Mouse (Mus musculus) retina, adult 2 months (tissue): ENCODE data around the gene Atp8b4.
"Not testable (repeated sequence)": the region's sequence is repeated elsewhere in the genome, so short reads cannot be mapped to it uniquely, and the experiment has no call there.

Experiments
- DNase-seq: peaks from one replicate; pipeline ENCODE4 v3.0.0-alpha.2; 2012; ENCODE audit warnings: low read depth, low spot score

The Atp8b4 gene

DNA sequence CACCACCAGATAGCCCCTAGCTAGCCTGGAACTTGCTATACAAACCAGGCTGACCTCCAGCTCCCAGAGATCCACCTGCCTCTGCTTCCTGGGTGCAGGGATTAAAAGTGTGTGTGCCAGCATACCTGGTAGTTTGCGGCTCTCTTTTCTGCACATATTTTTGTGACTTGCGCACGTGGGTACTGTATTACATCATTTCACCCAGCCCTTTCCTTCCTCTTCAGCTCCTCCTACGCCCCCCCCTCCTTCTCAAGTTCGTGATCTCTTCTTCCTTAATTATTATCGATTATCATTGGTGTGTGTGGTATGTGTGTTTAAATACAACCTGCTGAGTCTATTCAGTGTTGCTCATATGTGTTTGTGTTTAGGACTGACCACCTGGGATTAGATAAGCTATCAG, at the start of gene Atp8b4:
Gene Atp8b4 (minus strand): TSS at position 154 of the 400 bp plus-strand sequence.
- DNase-seq: no peak

DNA sequence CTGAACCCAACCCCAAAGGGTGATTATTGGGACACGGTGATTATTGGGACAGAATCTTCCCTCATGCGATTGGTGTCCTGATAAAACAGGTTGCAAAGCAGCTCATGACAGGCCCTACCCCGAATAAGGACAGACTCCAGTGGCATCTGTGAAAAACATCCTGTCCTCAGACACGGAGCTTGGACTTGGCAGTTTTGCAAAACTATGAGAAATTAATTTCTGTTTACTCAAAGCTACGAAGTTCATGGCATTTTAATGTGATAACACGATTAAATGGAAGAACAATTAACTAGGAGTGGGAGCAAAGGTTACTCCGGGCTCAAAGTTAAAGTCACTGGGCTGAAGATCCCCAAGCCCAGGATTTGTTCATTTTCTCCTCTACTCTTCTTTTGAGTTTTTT, 49.2 kb upstream of the Atp8b4 start:
- no peak for DNase-seq

DNA sequence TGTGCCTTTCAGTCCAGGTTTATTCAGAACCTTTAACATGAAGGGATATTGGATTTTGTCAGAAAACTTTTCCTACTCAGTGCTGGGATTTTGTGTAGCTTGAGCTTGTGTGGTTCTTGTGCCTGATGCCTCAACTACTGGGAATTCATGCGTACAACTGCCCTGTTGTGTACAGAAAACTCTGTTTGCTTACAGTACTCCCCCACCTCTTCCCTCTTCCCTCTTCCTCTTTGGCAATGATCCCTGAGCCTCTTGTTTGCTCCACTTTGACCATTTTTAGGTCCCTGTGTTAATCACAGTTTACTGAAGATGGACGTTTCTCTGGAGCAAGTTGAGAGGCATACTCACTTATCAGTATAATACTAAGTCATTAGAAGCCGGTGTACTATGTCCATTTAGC, 45.9 kb upstream of the Atp8b4 start:
- no peak for DNase-seq

DNA sequence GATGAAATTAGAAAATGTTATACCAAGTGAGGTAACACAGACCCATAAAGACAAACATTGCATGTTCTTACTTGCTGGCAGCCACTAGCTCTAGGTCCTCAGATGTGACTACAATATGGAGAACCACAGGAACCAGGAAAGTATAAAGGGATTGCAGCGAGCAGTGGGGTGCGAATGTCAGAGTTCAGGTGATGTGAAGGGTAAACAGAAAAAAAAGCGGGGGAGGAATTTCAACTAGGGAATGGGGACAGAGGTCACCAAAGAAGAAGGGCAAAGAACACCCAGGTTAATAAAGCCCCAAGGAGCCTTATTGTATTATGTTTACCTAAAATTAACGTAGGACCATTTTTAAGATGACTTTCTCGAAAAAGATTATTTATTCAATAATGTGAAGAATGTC, 44.8 kb upstream of the Atp8b4 start:
- no peak for DNase-seq

DNA sequence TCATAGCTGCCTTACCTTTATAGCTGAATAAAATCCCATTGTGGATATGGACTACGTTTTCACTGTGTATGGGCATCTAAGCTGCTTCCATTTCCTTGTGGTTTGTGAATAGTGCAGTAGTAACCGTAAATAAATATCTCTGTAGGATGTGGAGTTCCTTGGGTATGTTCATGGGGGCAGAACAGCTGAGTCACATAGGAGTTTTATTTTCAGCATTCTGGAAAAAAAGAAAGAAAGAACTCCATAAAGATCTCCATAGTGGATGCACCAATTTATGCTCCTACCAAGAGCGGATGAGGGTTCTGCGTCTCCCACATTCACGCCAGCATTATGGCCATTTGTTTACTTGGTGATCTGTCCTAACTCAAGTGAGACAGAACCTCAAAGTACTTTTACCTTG, 41.7 kb upstream of the Atp8b4 start:
- no peak for DNase-seq

DNA sequence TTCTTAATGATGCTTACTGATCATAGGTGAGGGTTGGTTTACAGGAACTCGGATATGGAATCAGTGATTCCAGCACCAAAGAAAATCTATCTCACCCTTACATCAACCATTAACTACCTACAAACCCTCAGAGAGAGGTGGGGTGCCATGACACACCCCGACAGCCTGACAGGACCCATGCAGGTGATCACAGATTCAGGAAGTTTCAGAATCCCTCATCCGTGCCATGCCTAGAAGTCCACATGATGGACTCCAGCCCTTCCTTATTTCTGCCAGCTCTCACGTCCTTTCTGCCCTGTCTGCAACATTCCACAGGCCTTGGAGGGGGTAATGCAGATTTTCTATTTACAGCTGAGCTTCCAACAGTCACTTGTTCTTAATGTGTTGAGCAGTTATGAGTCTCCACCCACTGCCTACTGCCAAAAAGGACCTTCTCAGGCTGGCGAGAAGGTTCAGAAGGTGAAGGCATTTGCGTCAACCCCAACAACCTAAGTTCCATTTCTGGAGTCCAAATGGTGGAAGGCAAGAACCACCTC, 40.0 kb upstream of the Atp8b4 start:
- DNase-seq: no peak

DNA sequence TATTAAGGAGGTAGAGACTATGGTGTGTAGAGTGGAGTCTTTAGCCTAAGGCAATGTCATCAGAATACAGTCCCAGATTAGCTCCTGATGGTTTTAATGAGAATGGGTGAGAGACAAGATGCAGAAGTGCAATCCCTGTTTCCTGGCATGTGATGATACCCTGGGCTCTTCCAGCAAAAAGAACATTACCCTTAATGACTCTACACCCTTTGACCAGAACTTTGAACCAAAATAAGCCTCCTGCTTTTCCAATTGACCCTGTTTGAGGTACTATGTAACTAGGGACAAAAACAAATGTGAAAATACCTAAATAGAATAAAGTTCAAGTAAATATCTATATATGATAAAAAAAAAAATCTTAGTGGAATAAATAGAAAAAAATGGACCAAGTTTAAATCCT, 37.2 kb upstream of the Atp8b4 start:
- DNase-seq: no peak

DNA sequence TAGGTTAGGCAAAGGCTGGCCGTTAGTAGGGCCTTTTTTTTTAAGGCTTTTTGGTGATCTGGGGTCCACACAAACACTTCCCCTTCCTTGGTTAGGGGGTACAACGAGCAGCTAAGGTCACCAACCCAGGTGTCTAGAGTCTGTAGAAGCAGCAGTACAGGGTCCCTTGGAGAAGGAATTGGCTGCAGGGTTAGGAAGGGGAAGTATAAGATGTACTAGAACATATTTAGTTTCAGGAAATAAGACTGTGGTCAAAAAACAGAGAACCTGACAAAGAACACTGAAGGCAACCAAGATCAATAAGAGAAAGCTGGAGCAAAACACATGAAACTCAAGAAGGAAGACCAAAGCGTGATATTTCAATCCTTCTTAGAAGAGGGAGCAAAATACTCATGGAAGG, 30.1 kb upstream of the Atp8b4 start:
- no peak for DNase-seq

DNA sequence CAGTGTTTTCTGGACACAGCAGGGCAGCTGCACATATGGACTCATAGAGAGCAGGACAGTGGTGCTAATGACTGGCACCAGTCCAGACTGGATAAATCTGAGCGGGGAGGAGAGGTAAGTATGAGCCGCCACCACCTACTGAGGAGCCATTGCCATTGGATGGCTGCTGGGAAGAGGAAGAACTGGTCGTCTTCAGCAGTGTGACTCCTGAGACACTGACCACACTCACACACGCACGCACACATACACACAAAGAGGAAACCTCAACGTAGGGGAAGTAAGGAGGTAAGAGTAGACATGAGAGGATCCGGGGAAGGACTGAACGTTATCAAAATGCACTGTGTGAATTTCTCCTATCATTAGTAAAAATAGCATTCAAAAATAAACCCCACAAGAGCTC, 27.0 kb upstream of the Atp8b4 start:
- no peak for DNase-seq

DNA sequence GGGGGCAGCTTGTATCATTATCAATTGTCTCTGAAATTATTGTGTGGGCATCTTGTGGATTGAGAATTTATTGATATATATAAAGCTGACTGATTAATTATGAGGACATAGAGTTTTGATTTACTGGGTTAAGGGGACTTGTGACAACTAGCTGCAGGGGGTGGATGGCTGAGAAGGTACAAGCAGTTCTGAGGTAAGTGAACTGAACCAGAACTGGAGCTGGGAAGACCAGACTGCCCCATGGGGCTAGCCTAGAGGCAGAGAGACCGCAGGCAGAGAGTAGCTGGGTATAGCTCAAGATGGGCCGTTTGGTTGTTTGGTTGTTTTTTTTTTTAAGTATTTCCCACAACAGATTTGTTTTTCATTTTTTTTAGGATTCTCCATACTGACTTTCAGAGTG, 23.8 kb upstream of the Atp8b4 start:
- no peak for DNase-seq

DNA sequence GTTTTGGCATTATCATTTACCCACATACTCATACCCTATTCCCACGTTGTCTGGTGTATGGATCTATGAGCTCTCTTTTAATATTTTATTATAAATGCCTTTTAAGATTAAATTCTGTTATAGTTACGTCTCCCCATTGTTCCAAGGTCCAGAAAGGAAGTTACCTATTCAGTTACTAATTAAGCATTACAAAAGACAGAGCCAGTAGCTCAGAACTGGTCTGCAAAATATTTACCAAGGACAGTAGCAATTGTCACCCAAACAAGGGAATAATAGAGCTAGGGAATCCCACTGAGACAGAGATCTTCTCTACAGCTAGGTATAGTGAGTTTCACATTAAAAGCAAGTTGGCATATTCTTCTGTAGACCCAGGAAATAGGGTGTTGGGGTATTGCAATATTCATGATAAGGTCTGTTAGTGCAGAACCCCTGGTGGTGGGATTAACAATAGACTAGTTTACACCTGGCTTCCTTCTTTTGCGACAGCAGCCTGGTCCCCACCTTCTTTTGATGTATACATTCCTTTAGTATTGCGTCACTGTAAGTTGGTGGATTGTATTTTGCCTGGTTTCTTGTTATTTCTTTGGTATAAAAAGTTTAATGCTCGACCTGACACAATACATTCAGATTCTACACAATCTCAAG, 22.7 kb upstream of the Atp8b4 start:
- not testable (repeated sequence) for DNase-seq

DNA sequence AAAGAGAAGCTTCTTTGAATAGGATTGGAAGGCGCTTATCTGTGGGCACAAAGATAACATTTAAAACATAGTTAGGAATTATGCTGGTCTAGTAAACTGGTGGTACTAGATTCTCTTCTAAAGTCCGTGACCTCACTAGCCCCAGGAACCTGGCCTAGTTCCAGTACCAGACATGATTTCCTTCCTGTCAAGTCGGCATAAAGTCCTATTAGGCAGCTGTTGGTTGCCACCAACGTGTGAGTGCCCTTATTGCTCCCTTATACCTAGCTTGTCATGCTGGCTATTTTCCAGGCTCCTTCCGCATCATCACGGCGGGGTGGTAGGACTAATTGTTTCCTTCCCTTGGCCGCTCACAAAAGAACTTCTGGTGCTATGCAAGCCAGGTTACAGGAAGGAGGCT, 21.6 kb upstream of the Atp8b4 start:
- no peak for DNase-seq

DNA sequence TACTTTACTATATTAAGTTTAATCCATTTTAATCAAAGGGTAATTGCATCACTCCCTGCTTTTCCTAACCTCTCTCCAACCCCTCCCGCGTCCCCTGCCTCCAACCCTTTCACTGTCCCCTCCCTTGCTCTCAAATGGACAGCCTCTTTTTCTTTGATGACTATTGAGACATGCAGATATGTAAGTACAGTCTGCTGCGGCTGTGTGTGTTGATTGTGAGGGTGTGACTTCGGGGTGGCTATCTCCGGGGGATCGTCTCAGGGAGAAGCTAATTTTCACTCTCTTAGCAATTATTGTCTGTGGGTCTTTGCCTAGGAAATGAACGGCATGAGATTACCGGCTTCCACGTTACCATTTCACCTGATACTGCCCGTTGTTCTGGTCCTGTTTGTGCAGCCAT, 21.0 kb upstream of the Atp8b4 start:
- no peak for DNase-seq

DNA sequence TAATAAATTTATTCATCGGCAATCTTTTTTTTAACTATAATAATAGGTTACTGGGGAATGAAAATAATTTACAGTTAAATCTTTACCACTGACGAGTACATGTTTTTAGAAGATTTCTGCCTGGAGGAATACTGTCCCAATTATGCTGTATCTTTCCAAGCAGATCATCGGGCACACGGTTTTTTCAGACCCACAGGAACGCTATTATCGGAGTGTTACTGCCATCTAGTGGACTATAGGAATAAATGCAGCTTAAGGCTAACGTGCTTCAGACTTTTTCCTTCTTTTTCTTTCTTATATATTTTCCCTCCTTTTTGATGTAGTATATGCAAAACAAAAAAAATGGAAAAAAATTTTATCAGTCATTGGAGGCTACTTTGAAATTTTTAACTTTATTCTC, 20.4 kb upstream of the Atp8b4 start:
- DNase-seq: peak; percentile 34

DNA sequence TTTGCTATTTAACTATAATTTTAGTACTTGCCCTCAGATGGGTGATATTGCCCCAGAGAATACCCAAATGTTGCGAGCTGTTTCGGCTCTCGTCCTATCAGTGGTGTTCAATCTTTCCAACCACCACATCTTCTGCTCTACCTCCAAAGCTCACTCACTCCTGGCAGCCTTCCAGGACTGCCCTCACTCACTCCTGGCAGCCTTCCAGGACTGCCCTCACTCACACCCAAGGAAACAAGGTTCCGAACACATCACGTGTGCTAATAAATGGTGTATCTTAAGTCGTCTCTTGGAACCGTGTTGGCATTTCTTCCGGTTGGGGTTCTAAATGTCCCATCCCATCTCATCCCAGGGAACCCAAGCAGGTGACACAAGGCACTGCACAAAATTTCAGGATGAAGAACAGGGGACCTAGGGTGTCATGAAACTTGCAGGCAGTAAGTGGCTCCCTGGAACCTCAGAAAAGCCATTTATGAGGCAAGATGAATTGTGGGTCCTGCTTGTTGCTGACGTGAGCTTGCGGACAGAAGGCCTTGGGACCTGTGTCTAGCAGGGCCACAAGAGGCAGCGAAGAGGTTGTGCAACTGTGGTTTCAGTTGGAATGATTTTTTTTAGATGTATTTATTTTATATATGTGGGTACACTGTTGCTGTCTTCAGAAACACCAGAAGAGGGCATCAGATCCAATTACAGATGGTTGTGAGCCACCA, 19.6 kb upstream of the Atp8b4 start:
- no peak for DNase-seq

DNA sequence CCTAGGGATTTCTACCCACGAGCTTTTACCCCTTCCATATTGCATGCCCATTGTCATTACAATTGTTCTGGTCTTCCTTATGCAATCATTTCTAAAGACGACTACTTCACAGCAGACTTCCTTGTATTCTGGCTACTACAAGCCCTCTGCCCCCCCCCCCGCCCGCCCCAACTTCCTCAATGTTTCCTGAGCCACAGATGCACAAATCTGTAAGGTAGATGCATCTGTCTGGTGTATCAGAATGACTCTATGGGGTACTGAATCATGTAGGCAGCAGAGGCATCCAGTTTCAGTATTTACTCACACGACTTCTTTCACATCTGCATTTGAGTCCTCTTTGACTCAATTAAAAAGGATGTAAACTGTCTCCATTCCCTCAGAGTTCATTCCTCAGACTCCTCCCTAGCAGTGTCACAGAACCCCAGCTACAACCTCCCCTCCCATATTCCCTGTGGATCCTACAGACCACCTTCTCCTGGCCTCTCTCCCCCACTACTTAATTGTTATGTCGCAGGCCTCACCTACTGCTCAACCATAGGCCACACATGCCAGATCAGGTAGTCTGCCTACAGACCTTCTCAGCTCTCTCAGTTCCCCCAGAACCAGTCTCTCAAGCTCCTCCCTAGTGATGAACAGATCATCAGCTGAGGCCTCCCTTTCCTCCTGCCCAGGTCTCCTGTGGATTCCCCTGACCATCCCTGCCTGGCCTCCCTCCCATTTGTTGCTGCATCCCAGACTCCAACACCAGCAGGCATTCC, 14.8 kb upstream of the Atp8b4 start:
- DNase-seq: no peak

DNA sequence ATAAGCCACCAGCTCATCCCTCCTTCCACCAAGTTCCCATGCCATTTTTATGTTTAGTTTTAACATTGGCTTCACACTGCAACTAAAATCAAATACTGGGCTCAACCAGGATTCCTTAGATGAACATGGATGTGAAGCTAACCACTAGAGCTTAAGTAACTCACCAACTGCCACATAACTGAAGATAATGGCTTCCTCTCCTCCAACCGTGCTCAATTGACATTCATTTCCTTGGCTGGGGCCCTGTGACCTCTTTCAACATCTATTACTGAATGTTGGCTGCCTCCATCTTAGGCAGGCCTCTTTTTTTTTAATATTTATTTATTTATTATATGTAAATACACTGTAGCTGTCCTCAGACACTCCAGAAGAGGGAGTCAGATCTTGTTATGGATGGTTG, 7.8 kb upstream of the Atp8b4 start:
- no peak for DNase-seq

DNA sequence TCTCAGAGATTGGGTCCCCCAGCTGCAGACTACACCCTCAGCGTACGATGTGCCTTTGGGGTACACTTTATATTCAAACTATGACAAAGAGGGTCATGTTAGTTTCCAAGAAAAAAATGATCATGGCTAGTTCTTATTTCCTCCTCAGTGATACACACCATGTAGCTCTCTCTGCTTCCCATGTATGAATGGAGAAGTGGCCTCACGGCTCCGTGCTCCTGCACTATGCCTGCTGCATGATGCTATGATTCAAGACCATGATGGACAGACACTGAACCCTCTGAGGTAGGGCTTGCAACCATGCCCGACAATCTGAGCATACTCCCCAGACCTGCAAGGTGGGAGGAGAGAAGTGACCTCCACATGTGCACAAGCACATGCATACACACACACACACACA, 7.0 kb upstream of the Atp8b4 start:
- DNase-seq: no peak

DNA sequence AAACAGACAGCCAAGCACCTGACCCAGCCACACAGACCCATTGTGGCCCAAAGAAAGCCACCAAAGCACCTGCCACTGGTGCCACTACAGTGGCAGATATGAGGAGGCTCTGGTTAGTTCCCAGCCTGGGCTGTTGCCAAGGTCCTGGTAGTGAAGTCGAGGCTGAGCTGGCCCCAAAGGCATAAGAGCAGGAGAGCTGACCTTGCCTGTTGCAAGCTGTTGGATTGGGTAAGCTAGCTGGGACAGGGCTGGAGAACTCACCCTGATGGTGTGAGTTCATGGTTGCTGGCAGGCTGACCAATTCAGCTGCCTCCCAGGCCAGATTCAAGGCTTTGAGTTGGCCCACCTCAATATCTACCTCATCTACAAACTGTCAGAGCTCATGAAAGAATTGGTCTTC, 4.7 kb upstream of the Atp8b4 start:
- DNase-seq: no peak

DNA sequence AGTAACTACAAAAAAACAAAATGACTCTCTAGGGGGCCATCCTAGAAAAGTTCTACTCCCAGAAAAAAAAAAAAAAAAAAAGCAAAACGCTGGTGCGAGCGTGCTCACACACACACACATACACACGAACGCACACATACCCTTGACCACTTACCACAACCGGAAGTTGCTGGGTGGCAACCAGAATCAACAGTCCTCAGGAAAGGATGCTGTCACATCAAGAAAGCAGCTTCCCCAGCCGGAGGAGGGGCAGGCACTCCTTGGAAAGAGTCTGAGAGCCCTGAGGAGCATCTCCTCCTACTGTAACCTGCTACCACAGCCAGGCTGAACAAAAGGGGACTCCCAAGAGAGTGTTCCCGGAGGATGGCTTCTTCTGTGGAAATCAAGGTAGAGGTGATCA, 744 bp downstream of the Atp8b4 start:
- DNase-seq: no peak

DNA sequence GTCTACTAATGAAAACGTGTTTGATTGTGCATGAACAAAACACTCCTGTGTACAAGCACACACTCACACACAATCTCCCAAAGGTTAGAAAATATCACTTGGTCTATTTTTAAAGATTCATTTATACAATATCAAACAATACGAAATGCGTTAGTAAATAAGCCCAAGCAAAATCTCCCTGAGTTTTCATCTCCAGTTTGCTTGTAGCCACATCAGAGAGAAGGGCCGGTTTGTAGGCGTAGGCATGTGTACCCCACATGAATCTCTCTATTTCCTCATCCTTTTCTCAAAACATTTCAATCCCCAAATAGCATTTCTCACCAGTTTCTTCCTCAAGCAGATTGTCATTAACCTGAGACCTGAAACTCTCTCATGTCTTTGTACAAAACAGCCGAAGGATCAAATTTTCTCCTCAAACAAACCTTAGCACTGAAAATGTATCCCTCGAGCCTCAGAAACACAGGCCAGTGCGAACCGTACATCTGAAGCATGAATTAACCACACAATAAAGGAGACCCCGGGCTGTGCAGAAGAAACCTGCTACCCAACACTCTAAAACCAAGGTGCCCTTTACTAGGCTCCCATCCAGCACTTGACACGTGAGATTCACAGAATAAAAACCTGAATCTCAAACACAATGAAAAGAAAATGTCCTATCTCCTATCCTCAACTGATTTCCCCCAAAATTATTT, 1.6 kb downstream of the Atp8b4 start:
- DNase-seq: no peak

DNA sequence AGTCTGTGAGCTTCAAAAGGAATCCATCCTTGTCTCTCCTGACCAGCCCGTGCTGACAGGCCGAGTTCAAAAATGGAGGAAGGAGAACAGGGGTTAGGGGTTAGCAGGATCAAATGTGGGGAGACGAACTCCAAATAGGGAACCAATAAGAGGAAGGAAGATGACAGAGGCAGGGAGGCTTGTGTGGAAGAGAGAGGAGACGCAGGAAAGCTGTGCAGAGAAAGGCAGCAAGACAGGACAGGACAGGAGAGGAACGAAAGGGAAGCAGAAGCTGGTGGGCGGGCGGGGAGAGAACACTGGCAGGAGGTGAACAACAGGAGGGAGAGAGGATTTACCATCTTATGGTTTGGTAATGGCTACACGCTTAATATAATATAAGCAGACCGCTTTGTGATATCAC, 3.6 kb downstream of the Atp8b4 start:
- DNase-seq: no peak
